Mouse (Mus musculus) liver, embryonic 14.5 days (tissue): ENCODE measurements at regions not wholly inside any gene's neighbourhood (a gene's known extent, or its start where the extent isn't known, plus 50 kb on each side); places are given as distances from the start of the nearest gene placed in this dataset.

Experiments used
- ATAC-seq: fragments of 200-750 bp; cut with Nextera tagmentation; 2 replicates; pipeline ENCODE4 v1.8.0; 2017; ENCODE audit warnings: moderate number of reproducible peaks, mild to moderate bottlenecking, moderate library complexity; ENCODE audit not compliant: insufficient read depth
- DNase-seq, 3 experiments: peaks; one replicate each; pipeline ENCODE4 v3.0.0-alpha.2; 2012 to 2013; ENCODE audit warnings: low read depth in 3 of 3, low spot score in 3 of 3
- H3K27ac ChIP-seq: fragments of 300-500 bp; sonication (generic); 2 replicates; pipeline ENCODE4 v1.5.1; 2014; ENCODE audit warnings: moderate library complexity, mild to moderate bottlenecking, control low read depth, inconsistent platforms
- H3K27me3 ChIP-seq: fragments of 300-500 bp; sonication (generic); 2 replicates; pipeline ENCODE4 v1.6.1; 2014; ENCODE audit warnings: mild to moderate bottlenecking, low read length, moderate library complexity; ENCODE audit not compliant: control insufficient read depth, insufficient read depth
- H3K36me3 ChIP-seq: fragments of 300-500 bp; sonication (generic); replicated peaks from 2 replicates; pipeline ENCODE4 v1.6.1; 2014; ENCODE audit warnings: low read depth; ENCODE audit not compliant: control insufficient read depth, insufficient read depth
- H3K4me1 ChIP-seq, 2 experiments: fragments of 200-500 bp in 1 of 2; fragments of 300-500 bp in 1 of 2; sonication (generic) in 1 of 2; replicated peaks; 2 replicates each; pipeline ENCODE4 v1.6.1; 2012 to 2014; ENCODE audit warnings: antibody characterized with exemption in 1 of 2, inconsistent platforms in 1 of 2, low read length in 1 of 2; ENCODE audit not compliant: control insufficient read depth in 2 of 2, insufficient read depth in 2 of 2
- H3K4me2 ChIP-seq: fragments of 300-500 bp; sonication (generic); 2 replicates; pipeline ENCODE4 v1.6.1; 2014; ENCODE audit warnings: low read depth, mild to moderate bottlenecking, control low read depth, moderate library complexity
- H3K4me3 ChIP-seq, 2 experiments: fragments of 200-500 bp in 1 of 2; fragments of 300-500 bp in 1 of 2; sonication (generic) in 1 of 2; 2 replicates each; pipeline ENCODE4 v1.5.1; 2012 to 2014; ENCODE audit warnings: low read depth in 2 of 2, low read length in 2 of 2, mild to moderate bottlenecking in 2 of 2, control low read depth in 1 of 2, inconsistent platforms in 1 of 2, moderate library complexity in 1 of 2; ENCODE audit not compliant: insufficient read depth in 1 of 2
- H3K9ac ChIP-seq: fragments of 300-500 bp; sonication (generic); replicated peaks from 2 replicates; pipeline ENCODE4 v1.6.1; 2014; ENCODE audit warnings: mild to moderate bottlenecking, control low read depth, moderate library complexity
- H3K9me3 ChIP-seq: fragments of 300-500 bp; sonication (generic); 2 replicates; pipeline ENCODE4 v1.6.1; 2016; ENCODE audit warnings: low read length, mixed read lengths; ENCODE audit not compliant: control insufficient read depth
- CTCF ChIP-seq: IDR thresholded peaks from 2 replicates; pipeline ENCODE4 v1.5.1; 2016; ENCODE audit warnings: antibody characterized with exemption, low read depth, control low read depth
- EP300 ChIP-seq: IDR thresholded peaks from 2 replicates; pipeline ENCODE4 v1.6.1; 2016; ENCODE audit warnings: antibody characterized with exemption, low read depth
- WGBS: fragments of 180-500 bp; shearing (Covaris S2); extraction: QIAGEN DNeasy Blood & Tissue Kit; methylation state at CpG from one replicate; pipeline ENCODE4 v1.1.7; 2014; ENCODE audit not compliant: insufficient replicate concordance; 5-methylcytosine and 5-hydroxymethylcytosine counted together

DNA sequence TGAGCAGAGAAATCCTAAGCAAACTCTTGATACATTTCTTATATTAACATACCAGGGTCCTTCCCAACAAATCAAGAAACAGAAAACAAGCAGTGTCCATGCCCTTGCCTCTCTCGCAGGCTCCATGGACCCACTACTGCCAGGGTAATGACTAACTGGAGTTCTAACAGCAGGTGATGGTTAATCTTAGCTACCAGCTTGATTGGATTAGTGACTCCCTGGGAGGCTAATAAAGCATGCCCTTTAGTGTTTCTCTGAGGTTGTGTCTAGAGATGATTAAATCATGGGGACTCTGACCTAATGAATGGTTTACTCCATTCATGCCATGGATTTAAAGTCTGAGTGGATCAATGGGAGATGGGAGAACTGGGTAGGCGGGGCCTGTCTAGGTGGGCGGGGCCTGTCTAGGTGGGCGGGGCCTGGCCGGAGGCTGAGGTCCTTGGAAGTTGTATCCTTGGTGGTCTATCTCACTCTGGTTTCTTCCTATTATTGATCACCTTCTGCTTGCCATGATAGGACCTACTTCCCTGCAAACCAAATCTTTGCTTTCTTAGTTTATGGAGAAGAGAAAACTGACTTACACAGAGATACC, 247.3 kb upstream of the Gadl1 start:
- no peak overlapping the region for H3K4me2 ChIP-seq
- H3K9ac ChIP-seq: no peak overlapping the region
- H3K4me3 ChIP-seq: no peak overlapping the region
- H3K36me3 ChIP-seq: no peaks in the 10 kb centered on the region
- WGBS: 53% methylated on average over 5 of the region's 5 CpGs
- TF ChIP-seq EP300 (no peak), CTCF (no peak)
- no peaks in the 10 kb centered on the region for H3K9me3 ChIP-seq
- H3K27me3 ChIP-seq: no peaks in the 10 kb centered on the region
- no peak for ATAC-seq
- no peak for DNase-seq
- H3K27ac ChIP-seq: no peak overlapping the region
- H3K4me1 ChIP-seq: peaks cover 0 to 3% of the 10 kb centered on the region in 2 experiments; a peak in 2 of 4 replicates

DNA sequence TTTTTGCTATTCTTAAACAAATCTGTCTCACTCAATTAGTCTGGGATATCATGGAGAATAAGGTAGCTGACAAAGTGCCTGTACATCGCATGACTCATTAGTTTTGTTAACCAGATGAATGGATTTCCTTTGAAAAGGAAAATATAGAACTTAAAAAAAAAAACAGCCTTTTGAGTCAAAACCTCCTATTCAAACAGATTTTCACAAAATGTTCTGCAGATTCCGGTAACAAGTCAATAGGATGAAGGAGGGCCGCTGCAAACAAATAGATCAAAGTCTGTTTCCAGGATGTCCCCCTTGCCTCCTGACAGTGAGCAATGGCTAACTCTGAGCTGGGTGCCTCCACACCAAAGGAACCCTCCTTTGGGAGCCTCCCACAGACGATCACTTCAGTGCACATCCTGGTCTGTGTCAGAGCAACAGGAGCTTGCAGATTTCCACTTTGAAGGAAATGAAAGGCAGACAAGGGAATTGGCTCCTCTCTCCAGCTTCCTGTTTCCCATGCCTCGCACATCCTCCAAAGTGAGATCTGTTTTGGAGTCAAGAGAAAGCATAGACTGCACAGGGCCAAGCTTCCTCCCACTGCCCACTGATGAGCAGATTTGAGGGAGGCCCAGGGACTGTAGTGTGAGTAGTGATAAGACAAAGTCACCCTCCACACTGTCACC, 243.8 kb upstream of the Gadl1 start:
- Histone ChIP-seq H3K27me3 (no peaks in the 10 kb centered on the region), H3K36me3 (no peaks in the 10 kb centered on the region), H3K9ac (no peak overlapping the region), H3K27ac (no peak overlapping the region), H3K4me1 (peaks cover 0 to 3% of the 10 kb centered on the region in 2 experiments; a peak in 1 of 4 replicates), H3K9me3 (no peaks in the 10 kb centered on the region), H3K4me3 (no peak overlapping the region), H3K4me2 (no peak overlapping the region)
- ATAC-seq (no peak), DNase-seq (no peak)
- TF ChIP-seq EP300: no peak
- TF ChIP-seq CTCF: no peak
- 34% methylated on average over 5 of the region's 5 CpGs for WGBS

DNA sequence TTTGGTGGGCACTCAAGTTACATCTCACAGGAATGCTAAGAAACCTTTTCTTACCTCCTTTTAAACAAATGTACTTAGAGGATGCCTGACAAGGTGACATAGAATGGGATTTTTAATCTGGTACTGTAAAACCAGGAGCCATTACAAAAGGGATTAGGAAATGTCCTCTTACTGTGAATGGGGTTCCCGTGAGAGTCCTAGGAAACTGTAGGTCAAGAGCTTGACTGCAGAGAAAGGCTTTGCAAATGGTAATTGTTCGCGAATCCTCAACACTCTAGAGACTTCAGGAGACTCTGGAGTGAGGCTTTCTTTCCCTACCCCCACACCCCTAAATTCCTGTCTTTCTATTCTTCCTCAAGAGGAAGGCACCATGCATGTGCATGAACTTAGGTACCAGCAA, 242.7 kb upstream of the Gadl1 start:
- no peak for ATAC-seq
- H3K27me3 ChIP-seq: no peaks in the 10 kb centered on the region

DNA sequence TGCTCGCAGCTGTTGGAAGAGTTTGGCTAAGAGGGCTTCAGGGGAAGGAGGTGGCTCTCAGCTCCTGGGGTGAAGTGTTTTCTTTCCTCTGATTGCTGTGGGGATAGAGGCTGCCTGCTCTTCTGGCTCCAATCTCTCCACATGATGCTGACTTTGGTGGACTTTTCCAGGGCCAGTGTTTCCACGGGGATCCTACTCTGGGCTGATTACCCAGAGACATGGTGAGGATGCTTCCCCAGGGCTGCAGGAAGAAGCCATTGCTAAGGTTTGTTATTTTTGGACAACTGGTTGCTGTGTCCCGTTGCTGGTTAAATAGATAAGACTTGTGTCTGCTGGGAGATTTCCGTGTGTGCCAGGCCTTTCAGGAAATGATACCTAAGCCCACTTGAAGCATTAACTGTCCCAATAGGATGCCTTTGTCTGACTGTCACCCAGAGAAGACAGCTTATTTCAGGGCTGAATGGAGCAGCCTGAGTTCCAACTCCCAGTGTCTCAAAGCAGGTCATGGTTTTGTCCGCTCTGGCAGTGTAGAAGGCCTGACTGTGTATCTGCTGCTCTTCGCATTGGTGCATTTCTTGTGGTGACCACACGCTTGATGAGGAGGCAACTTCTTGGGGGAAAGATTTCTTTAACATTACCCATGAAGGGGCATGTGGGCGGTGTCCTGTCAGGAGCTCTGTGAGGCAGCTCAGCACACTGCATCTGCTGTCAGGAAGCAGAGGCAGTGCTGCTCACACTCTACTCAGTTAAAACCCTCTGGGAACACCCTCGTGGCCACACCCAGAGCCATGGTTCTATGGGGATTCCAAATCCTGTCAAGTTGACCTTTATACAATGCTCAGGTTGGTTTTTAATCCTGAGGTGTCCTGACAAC, 228.3 kb upstream of the Gadl1 start:
- 17% methylated on average over 9 of the region's 9 CpGs for WGBS
- peak; percentile 26; the same call in 1 of the 2 replicates for TF ChIP-seq EP300
- TF ChIP-seq CTCF: no peak
- no peak for DNase-seq
- Histone ChIP-seq H3K4me3 (no peak overlapping the region), H3K9me3 (no peaks in the 10 kb centered on the region), H3K36me3 (no peaks in the 10 kb centered on the region), H3K27me3 (no peaks in the 10 kb centered on the region), H3K4me1 (peaks cover 0 to 6% of the 10 kb centered on the region in 2 experiments; a peak in 2 of 4 replicates), H3K27ac (no peak overlapping the region), H3K9ac (no peak overlapping the region), H3K4me2 (no peak overlapping the region)
- ATAC-seq: peak; percentile 39; the same call in 1 of the 2 replicates

More for the DNA sequence above, 242.7 kb upstream of the Gadl1 start:
- no peaks in the 10 kb centered on the region for H3K9me3 ChIP-seq
- TF ChIP-seq CTCF: no peak
- no peak for TF ChIP-seq EP300
- no peak for DNase-seq
- H3K9ac ChIP-seq: no peak overlapping the region
- H3K27ac ChIP-seq: no peak overlapping the region
- 59% methylated on average over 3 of the region's 3 CpGs for WGBS
- H3K4me1 ChIP-seq: peaks cover 0 to 3% of the 10 kb centered on the region in 2 experiments; a peak in 1 of 4 replicates
- no peak overlapping the region for H3K4me2 ChIP-seq
- H3K4me3 ChIP-seq: no peak overlapping the region
- H3K36me3 ChIP-seq: no peaks in the 10 kb centered on the region

DNA sequence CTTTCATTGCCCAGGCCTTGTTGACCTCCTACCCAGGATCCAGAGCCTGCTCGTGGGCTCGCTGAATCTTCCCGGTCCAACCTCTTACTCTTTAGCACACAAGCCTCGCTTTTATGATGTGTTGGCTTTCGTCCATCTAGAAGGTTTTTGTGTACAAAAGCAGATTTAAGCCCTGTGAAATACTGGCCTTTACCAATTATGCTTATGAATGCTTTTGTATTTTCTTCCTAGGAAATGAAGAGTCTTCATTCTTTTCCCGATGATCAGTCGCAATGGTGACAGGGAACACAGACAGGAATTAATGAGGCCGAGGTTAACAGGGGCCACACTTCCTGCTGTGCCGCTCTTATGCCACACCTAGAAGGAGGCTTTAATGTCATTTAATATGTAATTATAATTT, 227.4 kb upstream of the Gadl1 start:
- 61% methylated on average over 9 of the region's 9 CpGs for WGBS
- no peak overlapping the region for H3K9ac ChIP-seq
- ATAC-seq (no peak), DNase-seq (no peak)
- no peaks in the 10 kb centered on the region for H3K36me3 ChIP-seq
- peaks cover 0 to 6% of the 10 kb centered on the region in 2 experiments; a peak in 2 of 4 replicates for H3K4me1 ChIP-seq
- no peaks in the 10 kb centered on the region for H3K9me3 ChIP-seq
- no peak for TF ChIP-seq CTCF
- H3K4me2 ChIP-seq: no peak overlapping the region
- no peak overlapping the region for H3K4me3 ChIP-seq
- no peak overlapping the region for H3K27ac ChIP-seq
- no peaks in the 10 kb centered on the region for H3K27me3 ChIP-seq
